Mouse (Mus musculus) MEL (cell line): ENCODE results near the gene Sort1. TPM values are rescaled to one million over a fixed set of nuclear protein-coding genes. Genes with fewer than 3 reads are reported as not detected.

Source experiments
- DNase-seq: peaks from one replicate; pipeline ENCODE4 v3.0.0; 2011; ENCODE audit warnings: low read depth, low spot score
- H3K27ac ChIP-seq: 2 replicates; pipeline ENCODE4 v1.5.1; 2012; ENCODE audit warnings: low read depth, mild to moderate bottlenecking, control low read depth, low read length, moderate library complexity; ENCODE audit not compliant: control insufficient read depth
- H3K27me3 ChIP-seq, 2 experiments: fragments of 150-350 bp in 1 of 2; sonication (generic) in 1 of 2; 2 replicates each; pipeline ENCODE4 v1.6.1; 2012; ENCODE audit warnings: low read length in 2 of 2, mild to moderate bottlenecking in 2 of 2, improper control_type of control experiment in 1 of 2, moderate library complexity in 1 of 2; ENCODE audit not compliant: insufficient read depth in 2 of 2, control insufficient read depth in 1 of 2
- H3K36me3 ChIP-seq, 2 experiments: 2 replicates each; pipeline ENCODE4 v1.6.1; 2012 to 2014; ENCODE audit warnings: low read length in 2 of 2, improper control_type of control experiment in 1 of 2, inconsistent platforms in 1 of 2, mild to moderate bottlenecking in 1 of 2; ENCODE audit not compliant: insufficient read depth in 2 of 2, control insufficient read depth in 1 of 2
- H3K4me1 ChIP-seq, 2 experiments: fragments of 150-350 bp in 1 of 2; sonication (generic) in 1 of 2; 2 replicates each; pipeline ENCODE4 v1.6.1; 2012; ENCODE audit warnings: low read length in 2 of 2, improper control_type of control experiment in 1 of 2, mild to moderate bottlenecking in 1 of 2; ENCODE audit not compliant: insufficient read depth in 2 of 2, control insufficient read depth in 1 of 2
- H3K4me3 ChIP-seq, 2 experiments: fragments of 150-350 bp in 1 of 2; sonication (generic) in 1 of 2; 2 replicates each; pipeline ENCODE4 v1.5.1; 2012; ENCODE audit warnings: low read depth in 2 of 2, low read length in 2 of 2, mild to moderate bottlenecking in 2 of 2, moderate library complexity in 2 of 2, control low read depth in 1 of 2, improper control_type of control experiment in 1 of 2; ENCODE audit not compliant: control insufficient read depth in 1 of 2, insufficient read depth in 1 of 2
- H3K79me2 ChIP-seq: 2 replicates; pipeline ENCODE4 v1.6.1; 2012; ENCODE audit warnings: mild to moderate bottlenecking, low read length, moderate library complexity; ENCODE audit not compliant: control insufficient read depth, poor library complexity, insufficient read depth
- H3K9ac ChIP-seq: 2 replicates; pipeline ENCODE4 v1.6.1; 2012; ENCODE audit warnings: low read depth, mild to moderate bottlenecking, control low read depth, low read length, moderate library complexity; ENCODE audit not compliant: control insufficient read depth, poor library complexity, severe bottlenecking
- H3K9me3 ChIP-seq: fragments of 150-350 bp; sonication (generic); replicated peaks from 2 replicates; pipeline ENCODE4 v1.6.1; 2012; ENCODE audit warnings: mild to moderate bottlenecking, low read length, improper control_type of control experiment, moderate library complexity; ENCODE audit not compliant: insufficient read depth
- CHD1 ChIP-seq: IDR thresholded peaks from 2 replicates; pipeline ENCODE4 v1.6.1; 2012; ENCODE audit warnings: low read depth, mild to moderate bottlenecking, inconsistent platforms, low read length, improper control_type of control experiment
- CTCF ChIP-seq, 3 experiments: IDR thresholded peaks in 2 of 3; conservative IDR thresholded peaks in 1 of 3; 2 replicates each; pipeline ENCODE4 v1.5.1; 2011 to 2012; ENCODE audit warnings: low read length in 3 of 3, low read depth in 2 of 3, mild to moderate bottlenecking in 2 of 3, improper control_type of control experiment in 1 of 3, inconsistent platforms in 1 of 3, mixed read lengths in 1 of 3, moderate library complexity in 1 of 3; ENCODE audit not compliant: control insufficient read depth in 1 of 3, insufficient read depth in 1 of 3, poor library complexity in 1 of 3, severe bottlenecking in 1 of 3
- ELF1 ChIP-seq: IDR thresholded peaks from 2 replicates; pipeline ENCODE4 v1.6.1; 2014; ENCODE audit warnings: low read depth, mild to moderate bottlenecking, inconsistent platforms, low read length, improper control_type of control experiment, moderate library complexity
- EP300 ChIP-seq, 2 experiments: IDR thresholded peaks; 2 replicates each; pipeline ENCODE4 v1.6.1; 2011; ENCODE audit warnings: improper control_type of control experiment in 2 of 2, low read length in 2 of 2, low read depth in 1 of 2, mild to moderate bottlenecking in 1 of 2
- GABPA ChIP-seq: IDR thresholded peaks from 2 replicates; pipeline ENCODE4 v1.6.1; 2012; ENCODE audit warnings: low read depth, mild to moderate bottlenecking, inconsistent platforms, low read length, improper control_type of control experiment, moderate library complexity
- GATA1 ChIP-seq: IDR thresholded peaks from 2 replicates; pipeline ENCODE4 v1.6.1; 2011; ENCODE audit warnings: low read depth, low read length, improper control_type of control experiment
- HCFC1 ChIP-seq: IDR thresholded peaks from 2 replicates; pipeline ENCODE4 v1.6.1; 2012; ENCODE audit warnings: low read depth, mild to moderate bottlenecking, inconsistent platforms, low read length, improper control_type of control experiment, moderate library complexity
- KAT2A ChIP-seq: conservative IDR thresholded peaks from 2 replicates; pipeline ENCODE4 v1.6.1; 2012; ENCODE audit warnings: low read depth, low read length, improper control_type of control experiment, inconsistent platforms
- MAFK ChIP-seq: IDR thresholded peaks from 2 replicates; pipeline ENCODE4 v1.6.1; 2011; ENCODE audit warnings: low read depth, mild to moderate bottlenecking, low read length, improper control_type of control experiment, borderline replicate concordance
- MAZ ChIP-seq: IDR thresholded peaks from 2 replicates; pipeline ENCODE4 v1.6.1; 2012; ENCODE audit warnings: low read depth, mild to moderate bottlenecking, inconsistent platforms, low read length, improper control_type of control experiment
- MXI1 ChIP-seq: IDR thresholded peaks from 2 replicates; pipeline ENCODE4 v1.6.1; 2011; ENCODE audit warnings: mild to moderate bottlenecking, low read depth, low read length, improper control_type of control experiment
- MYB ChIP-seq: IDR thresholded peaks from 2 replicates; pipeline ENCODE4 v1.6.1; 2011; ENCODE audit warnings: mild to moderate bottlenecking, low read depth, low read length, improper control_type of control experiment
- MYC ChIP-seq: IDR thresholded peaks from 2 replicates; pipeline ENCODE4 v1.6.1; 2011; ENCODE audit warnings: low read depth, mild to moderate bottlenecking, low read length, improper control_type of control experiment, moderate library complexity
- NELFE ChIP-seq: IDR thresholded peaks from 2 replicates; pipeline ENCODE4 v1.6.1; 2011; ENCODE audit warnings: low read depth, low read length, improper control_type of control experiment
- POLR2AphosphoS5 ChIP-seq: IDR thresholded peaks from 2 replicates; pipeline ENCODE4 v1.6.1; 2012; ENCODE audit warnings: low read depth, borderline replicate concordance, mild to moderate bottlenecking, inconsistent platforms, low read length, moderate library complexity, mixed read lengths
- RCOR1 ChIP-seq: IDR thresholded peaks from 2 replicates; pipeline ENCODE4 v1.6.1; 2012; ENCODE audit warnings: low read depth, mild to moderate bottlenecking, inconsistent platforms, low read length, improper control_type of control experiment
- SIN3A ChIP-seq: IDR thresholded peaks from 2 replicates; pipeline ENCODE4 v1.6.1; 2012; ENCODE audit warnings: low read length, improper control_type of control experiment, inconsistent platforms
- TBP ChIP-seq: IDR thresholded peaks from 2 replicates; pipeline ENCODE4 v1.8.0; 2011; ENCODE audit warnings: low read depth, low read length, improper control_type of control experiment
- ZC3H11A ChIP-seq: IDR thresholded peaks from 2 replicates; pipeline ENCODE4 v1.6.1; 2012; ENCODE audit warnings: low read depth, mild to moderate bottlenecking, inconsistent platforms, low read length, improper control_type of control experiment
- ZKSCAN1 ChIP-seq: IDR thresholded peaks from 2 replicates; pipeline ENCODE4 v1.6.1; 2012; ENCODE audit warnings: low read depth, mild to moderate bottlenecking, inconsistent platforms, low read length, improper control_type of control experiment, moderate library complexity
- ZNF384 ChIP-seq: IDR thresholded peaks from 2 replicates; pipeline ENCODE4 v1.6.1; 2012; ENCODE audit warnings: low read depth, mild to moderate bottlenecking, inconsistent platforms, low read length, improper control_type of control experiment
- polyA plus RNA-seq, 2 experiments: library from polyadenylated mRNA; stranded (reverse) in 1 of 2; unstranded in 1 of 2; fragments of >175 nt in 1 of 2; fragments of >200 nt in 1 of 2; gene quantifications; 2 replicates each; pipeline versions ENCODE4 v1.2.1 to v1.2.4; 2012; ENCODE audit warnings: low replicate concordance in 2 of 2, low read depth in 1 of 2; ENCODE audit not compliant: insufficient read length in 2 of 2, insufficient read depth in 1 of 2, missing spikeins in 1 of 2
- total RNA-seq: library from RNA; depleted of rRNA; stranded (reverse); fragments of 300-350 nt; gene quantifications from 2 replicates; pipeline ENCODE4 v1.2.3, GENCODE M21; 2012

Gene Sort1
- total and polyA plus RNA-seq, 3 experiments = 10.2 to 28.3 (median 22.7) TPM

DNA sequence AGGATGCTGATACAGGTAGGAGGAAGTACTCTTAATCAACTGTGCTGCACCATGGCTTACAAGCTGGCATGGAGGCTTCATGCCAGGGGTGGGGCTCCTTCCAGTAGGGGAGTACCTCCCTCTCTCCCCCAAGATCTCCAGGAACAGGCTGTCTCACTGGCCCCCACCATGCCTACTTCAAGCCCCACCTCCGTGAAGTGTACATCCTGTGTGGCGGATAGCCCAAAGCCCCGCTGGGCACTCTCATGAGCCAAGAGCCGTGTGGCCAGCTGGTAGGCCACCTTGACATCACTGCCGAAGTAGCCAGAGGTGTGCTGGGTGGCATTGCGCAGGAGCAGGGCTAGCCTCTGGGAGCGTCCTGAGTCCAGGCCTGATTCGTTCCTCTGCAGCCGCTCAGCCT, 114.4 kb downstream of the Sort1 start:
- Histone ChIP-seq H3K4me3 (no peak overlapping the region), H3K9me3 (no peaks in the 10 kb centered on the region), H3K9ac (no peak overlapping the region), H3K79me2 (no peaks in the 10 kb centered on the region), H3K27me3 (0 out of 4 replicates have a peak, but pooled peaks cover 0 to 2% of the 10 kb centered on the region in 2 experiments), H3K4me1 (no peaks in the 10 kb centered on the region), H3K27ac (no peak overlapping the region), H3K36me3 (no peaks in the 10 kb centered on the region)
- DNase-seq = no peak
- TF ChIP-seq MAFK = no peak
- no peak for TF ChIP-seq ZKSCAN1
- TF ChIP-seq MXI1 = no peak
- TF ChIP-seq MYB = no peak
- TF ChIP-seq RCOR1 = no peak
- TF ChIP-seq ELF1 = no peak
- no peak for TF ChIP-seq MAZ
- TF ChIP-seq NELFE = no peak
- no peak for TF ChIP-seq CTCF (IDR thresholded peaks at IDR 0.05 in 2 of 3, conservative IDR thresholded peaks at IDR 0.05 in 1 of 3; ENCODE audit: control insufficient read depth in 1 of 3, insufficient read depth in 1 of 3, low read depth in 2 of 3, low read length in 3 of 3, poor library complexity in 1 of 3, severe bottlenecking in 1 of 3)
- TF ChIP-seq KAT2A = no peak
- no peak for TF ChIP-seq ZC3H11A
- no peak for TF ChIP-seq POLR2AphosphoS5
- no peak for TF ChIP-seq SIN3A
- TF ChIP-seq GABPA = no peak

DNA sequence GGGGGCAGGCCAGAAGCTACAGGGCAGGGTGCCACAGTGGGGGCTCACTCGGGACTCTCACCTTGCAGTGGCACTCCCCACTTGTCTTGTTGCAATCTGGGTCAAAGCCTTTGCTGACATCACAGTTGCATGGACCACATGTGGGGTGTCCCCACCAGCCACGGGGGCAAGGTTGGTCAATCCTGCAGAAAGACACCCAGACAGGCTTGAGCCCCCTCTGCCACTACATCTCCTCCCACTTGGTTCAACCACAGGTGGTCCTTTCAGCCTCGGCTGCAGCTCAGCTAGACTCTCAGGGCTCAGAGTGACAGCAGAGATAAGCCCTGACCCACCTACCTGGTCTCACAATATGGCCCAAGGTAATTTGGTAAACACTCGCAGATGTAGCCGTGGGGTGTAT, 116.6 kb downstream of the Sort1 start:
- Histone ChIP-seq H3K4me3 (no peak overlapping the region), H3K79me2 (no peaks in the 10 kb centered on the region), H3K4me1 (no peaks in the 10 kb centered on the region), H3K27me3 (no peaks in the 10 kb centered on the region), H3K27ac (no peak overlapping the region)
- TF ChIP-seq KAT2A = no peak
- no peak for TF ChIP-seq EP300 (IDR thresholded peaks at IDR 0.05; ENCODE audit: low read depth in 1 of 2, low read length in 2 of 2)
- TF ChIP-seq NELFE = no peak
- TF ChIP-seq MYC = no peak
- no peak for TF ChIP-seq CHD1
- TF ChIP-seq HCFC1 = no peak
- no peak for TF ChIP-seq TBP
- TF ChIP-seq GATA1 = no peak
- no peak for TF ChIP-seq ZNF384
- TF ChIP-seq, all 39 proteins: peak for 0
- Histone ChIP-seq H3K9me3 (no peaks in the 10 kb centered on the region), H3K9ac (no peak overlapping the region), H3K36me3 (no peaks in the 10 kb centered on the region)
- DNase-seq = no peak
